Mouse (Mus musculus): Measurements from ENCODE around the gene Mbtps2. TPM values are rescaled to one million over a fixed set of nuclear protein-coding genes. Genes with fewer than 3 reads are reported as not detected.

The Mbtps2 gene
- total and polyA plus RNA-seq, 3 experiments = 7.0 to 209 (median 31.8) TPM

DNA sequence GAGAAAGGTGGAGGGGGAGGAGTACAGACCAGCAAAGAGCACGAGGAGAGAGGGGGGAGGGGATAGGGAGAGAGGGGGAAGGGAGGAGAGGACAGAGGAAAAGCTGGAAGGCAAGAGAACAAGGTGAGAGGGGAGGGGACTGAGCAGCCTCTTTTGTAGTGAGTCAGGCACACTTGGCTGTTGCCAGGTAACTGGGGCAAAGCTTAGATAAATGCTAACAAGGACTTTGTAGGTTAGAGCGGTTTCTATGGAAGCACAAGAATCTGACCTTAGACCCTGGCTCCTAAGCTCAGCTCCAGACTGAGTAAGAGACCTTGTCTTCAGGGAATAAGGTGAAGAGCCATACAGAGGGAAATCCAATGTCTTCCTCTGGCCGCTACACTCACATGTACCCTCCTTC lies 51.4 kb downstream of the Mbtps2 start:
- Histone ChIP-seq H3K36me3 (ENCODE audit: control insufficient read depth in 1 of 2, insufficient read depth in 2 of 2, low read length in 2 of 2) (peaks cover 0 to 2% of the 10 kb centered on the region in 2 experiments; a peak in 1 of 4 replicates), H3K27ac (ENCODE audit: control insufficient read depth, low read depth, low read length) (no peak overlapping the region), H3K9ac (ENCODE audit: control insufficient read depth, low read depth, low read length, poor library complexity, severe bottlenecking) (no peak overlapping the region), H3K4me1 (ENCODE audit: control insufficient read depth in 1 of 2, insufficient read depth in 2 of 2, low read length in 2 of 2) (no peaks in the 10 kb centered on the region), H3K4me3 (ENCODE audit: control insufficient read depth in 1 of 2, insufficient read depth in 1 of 2, low read depth in 2 of 2, low read length in 2 of 2) (no peak overlapping the region), H3K27me3 (ENCODE audit: control insufficient read depth in 1 of 2, insufficient read depth in 2 of 2, low read length in 2 of 2) (no peaks in the 10 kb centered on the region), H3K9me3 (replicated peaks; ENCODE audit: insufficient read depth, low read length) (no peaks in the 10 kb centered on the region), H3K79me2 (ENCODE audit: control insufficient read depth, insufficient read depth, low read length, poor library complexity) (no peaks in the 10 kb centered on the region)
- TF ChIP-seq JUND (IDR thresholded peaks at IDR 0.05; ENCODE audit: low read depth, low read length) (no peak), USF2 (IDR thresholded peaks at IDR 0.05; ENCODE audit: borderline replicate concordance in 1 of 2, insufficient read depth in 1 of 2, low read depth in 1 of 2, low read length in 2 of 2) (no peak), BHLHE40 (IDR thresholded peaks at IDR 0.05; ENCODE audit: borderline replicate concordance, low read depth, low read length) (no peak), ZKSCAN1 (IDR thresholded peaks at IDR 0.05; ENCODE audit: low read depth, low read length) (no peak), GABPA (IDR thresholded peaks at IDR 0.05; ENCODE audit: low read depth, low read length) (no peak), E2F4 (IDR thresholded peaks at IDR 0.05; ENCODE audit: borderline replicate concordance, low read depth, low read length) (no peak), TCF12 (IDR thresholded peaks at IDR 0.05; ENCODE audit: low read depth, low read length) (no peak), CHD1 (IDR thresholded peaks at IDR 0.05; ENCODE audit: low read depth, low read length) (no peak)
- DNase-seq (ENCODE audit: low read depth, low spot score) = no peak

DNA sequence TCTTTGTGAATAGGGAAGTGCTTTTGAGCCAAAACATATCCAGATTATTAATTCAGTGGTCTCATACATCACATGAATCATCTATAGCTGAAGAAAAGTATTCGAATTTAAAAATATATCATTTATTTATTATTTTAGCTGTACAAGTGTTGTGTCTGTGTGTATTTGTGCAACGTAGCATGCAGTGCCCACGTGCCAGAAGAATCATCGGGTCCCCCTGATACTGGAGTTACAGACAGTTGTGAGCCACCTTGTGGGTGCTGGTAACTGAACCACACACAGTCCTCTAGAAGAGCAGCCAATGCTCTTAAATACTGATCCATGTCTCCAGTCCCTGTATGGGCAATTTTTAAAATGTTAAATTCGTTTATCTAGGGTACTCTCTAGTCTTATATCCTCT lies 92.1 kb downstream of the Mbtps2 start:
- H3K9me3 ChIP-seq (replicated peaks; ENCODE audit: insufficient read depth, low read length) = no peaks in the 10 kb centered on the region
- peaks cover 0 to 3% of the 10 kb centered on the region in 2 experiments; a peak in 2 of 4 replicates for H3K4me1 ChIP-seq (ENCODE audit: control insufficient read depth in 1 of 2, insufficient read depth in 2 of 2, low read length in 2 of 2)
- peaks cover 0 to 7% of the 10 kb centered on the region in 2 experiments; a peak in 2 of 4 replicates for H3K36me3 ChIP-seq (ENCODE audit: control insufficient read depth in 1 of 2, insufficient read depth in 2 of 2, low read length in 2 of 2)
- no peak for TF ChIP-seq TBP (IDR thresholded peaks at IDR 0.05; ENCODE audit: low read depth, low read length)
- TF ChIP-seq RCOR1 (IDR thresholded peaks at IDR 0.05; ENCODE audit: low read depth, low read length) = no peak
- TF ChIP-seq ZKSCAN1 (IDR thresholded peaks at IDR 0.05; ENCODE audit: low read depth, low read length) = no peak
- TF ChIP-seq EP300 (IDR thresholded peaks at IDR 0.05; ENCODE audit: low read depth in 1 of 2, low read length in 2 of 2) = 0 out of 4 replicates have a peak, but pooled peaks of 1 of the 2 experiments have one; percentile 9
- no peak for TF ChIP-seq UBTF (IDR thresholded peaks at IDR 0.05; ENCODE audit: borderline replicate concordance, insufficient read depth, low read depth, low read length)
- TF ChIP-seq SMC3 (IDR thresholded peaks at IDR 0.05; ENCODE audit: low read depth, low read length) = peak; percentile 27
- peak; percentile 54 for TF ChIP-seq USF1 (IDR thresholded peaks at IDR 0.05; ENCODE audit: low read depth, low read length)
- peak; percentile 79 for TF ChIP-seq MXI1 (IDR thresholded peaks at IDR 0.05; ENCODE audit: low read depth, low read length)
- TF ChIP-seq ETS1 (IDR thresholded peaks at IDR 0.05; ENCODE audit: low read depth, low read length) = no peak
- no peak for TF ChIP-seq GABPA (IDR thresholded peaks at IDR 0.05; ENCODE audit: low read depth, low read length)
- TF ChIP-seq ZNF384 (IDR thresholded peaks at IDR 0.05; ENCODE audit: low read depth, low read length) = no peak
- peak in 1 of 3 experiments; percentile 17; a peak in 1 of 6 replicates for TF ChIP-seq CTCF (IDR thresholded peaks at IDR 0.05 in 2 of 3, conservative IDR thresholded peaks at IDR 0.05 in 1 of 3; ENCODE audit: control insufficient read depth in 1 of 3, insufficient read depth in 1 of 3, low read depth in 2 of 3, low read length in 3 of 3, poor library complexity in 1 of 3, severe bottlenecking in 1 of 3)
- TF ChIP-seq JUND (IDR thresholded peaks at IDR 0.05; ENCODE audit: low read depth, low read length) = no peak
- no peak for TF ChIP-seq POLR2AphosphoS5 (IDR thresholded peaks at IDR 0.05; ENCODE audit: borderline replicate concordance, low read depth, low read length)
- 0 out of 2 replicates have a peak, but pooled peaks have one; percentile 14 for TF ChIP-seq TCF12 (IDR thresholded peaks at IDR 0.05; ENCODE audit: low read depth, low read length)
- no peak for TF ChIP-seq MYB (IDR thresholded peaks at IDR 0.05; ENCODE audit: low read depth, low read length)
- no peak for TF ChIP-seq E2F4 (IDR thresholded peaks at IDR 0.05; ENCODE audit: borderline replicate concordance, low read depth, low read length)
- TF ChIP-seq MAFK (IDR thresholded peaks at IDR 0.05; ENCODE audit: borderline replicate concordance, low read depth, low read length) = no peak
- TF ChIP-seq BHLHE40 (IDR thresholded peaks at IDR 0.05; ENCODE audit: borderline replicate concordance, low read depth, low read length) = peak; percentile 66; the same call in 1 of the 2 replicates
- no peak for TF ChIP-seq USF2 (IDR thresholded peaks at IDR 0.05; ENCODE audit: borderline replicate concordance in 1 of 2, insufficient read depth in 1 of 2, low read depth in 1 of 2, low read length in 2 of 2)
- TF ChIP-seq GATA1 (IDR thresholded peaks at IDR 0.05; ENCODE audit: low read depth, low read length) = no peak
- peak; percentile 86; the same call in 1 of the 2 replicates for TF ChIP-seq MYC (IDR thresholded peaks at IDR 0.05; ENCODE audit: low read depth, low read length)
- TF ChIP-seq ZC3H11A (IDR thresholded peaks at IDR 0.05; ENCODE audit: low read depth, low read length) = no peak
- TF ChIP-seq HCFC1 (IDR thresholded peaks at IDR 0.05; ENCODE audit: low read depth, low read length) = no peak
- peak; percentile 76 for TF ChIP-seq MAX (IDR thresholded peaks at IDR 0.05; ENCODE audit: low read length)
- peak; percentile 57 for TF ChIP-seq SIN3A (IDR thresholded peaks at IDR 0.05; ENCODE audit: low read length)
- TF ChIP-seq KAT2A (conservative IDR thresholded peaks at IDR 0.05; ENCODE audit: low read depth, low read length) = no peak
- peak overlapping the region; percentile 54 for H3K9ac ChIP-seq (ENCODE audit: control insufficient read depth, low read depth, low read length, poor library complexity, severe bottlenecking)
- H3K27ac ChIP-seq (ENCODE audit: control insufficient read depth, low read depth, low read length) = no peak overlapping the region
- DNase-seq (ENCODE audit: low read depth, low spot score) = peak; percentile 68
- no peaks in the 10 kb centered on the region for H3K79me2 ChIP-seq (ENCODE audit: control insufficient read depth, insufficient read depth, low read length, poor library complexity)
- peak overlapping the region; percentile 37 to 57; a peak in 3 of 4 replicates for H3K4me3 ChIP-seq (ENCODE audit: control insufficient read depth in 1 of 2, insufficient read depth in 1 of 2, low read depth in 2 of 2, low read length in 2 of 2)
- no peaks in the 10 kb centered on the region for H3K27me3 ChIP-seq (ENCODE audit: control insufficient read depth in 1 of 2, insufficient read depth in 2 of 2, low read length in 2 of 2)
